Mouse (Mus musculus) C2C12 (cell line): ENCODE measurements around the gene Smim24.

Experiments
- CEBPB ChIP-seq: IDR thresholded peaks from one replicate; pipeline ENCODE4 v1.6.1; 2011; ENCODE audit warnings: low read depth, mild to moderate bottlenecking, control low read depth, moderate library complexity
- CTCF ChIP-seq: IDR thresholded peaks from one replicate; pipeline ENCODE4 v1.5.1; 2011; ENCODE audit not compliant: control insufficient read depth, insufficient read depth, insufficient read length
- FOSL1 ChIP-seq: IDR thresholded peaks from one replicate; pipeline ENCODE4 v1.8.0; 2011; ENCODE audit warnings: mild to moderate bottlenecking, low read length; ENCODE audit not compliant: poor library complexity, insufficient read depth, severe bottlenecking
- MAX ChIP-seq: IDR thresholded peaks from one replicate; pipeline ENCODE4 v1.6.1; 2011; ENCODE audit warnings: mild to moderate bottlenecking, control low read depth
- MYOD1 ChIP-seq: IDR thresholded peaks from one replicate; pipeline ENCODE4 v1.6.1; 2011; ENCODE audit warnings: low read depth; ENCODE audit not compliant: control insufficient read depth, insufficient read length
- MYOG ChIP-seq: IDR thresholded peaks from one replicate; pipeline ENCODE4 v1.6.1; 2011; ENCODE audit not compliant: control insufficient read depth, insufficient read length; ENCODE audit errors: extremely low read depth
- USF1 ChIP-seq: IDR thresholded peaks from one replicate; pipeline ENCODE4 v1.6.1; 2011; ENCODE audit warnings: low read depth, mild to moderate bottlenecking, control low read depth, moderate library complexity

DNA sequence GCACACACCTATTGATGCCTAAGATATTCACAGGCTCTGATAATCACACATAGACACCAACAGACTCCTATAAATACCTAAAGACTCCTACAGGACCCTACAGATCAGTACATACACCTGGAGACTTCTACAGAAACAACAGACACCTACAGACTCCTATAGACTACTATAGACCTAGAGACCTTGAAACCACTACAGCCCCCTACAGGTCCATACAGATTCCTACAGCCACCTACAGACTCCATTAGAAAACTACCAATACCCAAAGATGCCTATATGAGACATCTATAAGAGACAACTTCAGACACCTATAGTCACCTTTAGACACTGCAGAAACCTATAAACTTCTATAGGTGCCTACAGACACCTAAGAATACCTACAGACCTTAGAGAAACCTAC, 48.2 kb downstream of the Smim24 start:
- TF ChIP-seq CTCF = no peak
- TF ChIP-seq USF1 = no peak
- TF ChIP-seq MAX = no peak
- TF ChIP-seq CEBPB = no peak
- no peak for TF ChIP-seq FOSL1
- no peak for TF ChIP-seq MYOG
- no peak for TF ChIP-seq MYOD1
